Mouse (Mus musculus) lung, postnatal 0 days (tissue): ENCODE data around the gene Acap2.

ENCODE experiments used
- CTCF ChIP-seq: IDR thresholded peaks from 2 replicates; pipeline ENCODE4 v1.5.1; 2016; ENCODE audit warnings: antibody characterized with exemption, mild to moderate bottlenecking
- EP300 ChIP-seq: IDR thresholded peaks from 2 replicates; pipeline ENCODE4 v1.6.1; 2016; ENCODE audit warnings: antibody characterized with exemption, mild to moderate bottlenecking, control low read depth

GRCm38 (mm10) chr16:31192526-31192925 is 8.5 kb downstream of the Acap2 start:
- no peak for TF ChIP-seq EP300
- no peak for TF ChIP-seq CTCF
